Mouse (Mus musculus) gastrocnemius, postnatal 36 days (tissue): ENCODE measurements at regions not wholly inside any gene's neighbourhood (a gene's known extent, or its start where the extent isn't known, plus 50 kb on each side); places are given as distances from the start of the nearest gene placed in this dataset.

Source experiments
- DNase-seq, 2 experiments: peaks; one replicate each; pipeline ENCODE4 v3.0.0; 2022
- intact Hi-C: fragments of 180-260 bp; cut with DNase I; formaldehyde crosslinking; loops from one replicate; pipeline ENCODE4 v1.15.1; 2025

DNA sequence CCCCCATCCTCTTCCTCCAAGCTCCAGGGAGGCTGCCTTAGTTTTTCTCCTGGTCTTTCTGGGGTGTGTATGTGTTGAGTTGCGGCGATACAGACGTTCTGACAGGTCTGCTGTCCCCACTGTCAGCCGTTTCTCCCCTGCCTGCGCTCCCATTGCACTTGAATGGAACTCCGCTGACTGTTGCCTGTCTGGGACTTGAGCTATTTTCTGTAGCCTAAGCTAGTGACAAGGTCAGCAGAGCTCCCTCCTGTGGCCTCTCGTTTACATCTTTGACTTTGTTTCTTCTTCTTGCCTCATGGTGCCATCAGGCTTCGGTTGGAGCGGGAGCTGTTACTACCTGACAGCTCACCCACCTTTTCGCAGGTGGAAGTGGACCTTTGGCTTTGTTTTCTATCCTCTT, 89.0 kb upstream of the 4931429L15Rik start:
- intact Hi-C loops: no loop called here
- no peak for DNase-seq

DNA sequence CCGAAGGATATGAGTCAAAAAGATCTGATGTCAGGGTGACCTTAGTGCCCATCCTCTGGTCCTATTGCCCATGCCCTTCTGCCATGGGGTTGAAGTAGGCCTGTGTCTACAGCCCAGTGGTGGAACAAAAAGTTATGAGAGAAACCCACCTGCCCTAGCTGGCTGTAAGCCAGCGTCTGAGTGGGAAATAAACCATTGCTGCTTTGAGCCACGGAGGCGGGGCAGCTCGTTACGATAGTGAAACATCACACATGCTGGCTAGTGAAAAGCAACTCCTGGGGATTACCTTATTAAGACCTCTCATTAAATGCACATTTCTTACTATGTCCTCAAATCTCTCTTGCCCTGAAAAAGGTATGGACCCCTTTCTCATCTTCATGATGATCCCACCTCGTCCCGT, 86.8 kb upstream of the 4931429L15Rik start:
- DNase-seq: no peak
- intact Hi-C loops: no loop called here

DNA sequence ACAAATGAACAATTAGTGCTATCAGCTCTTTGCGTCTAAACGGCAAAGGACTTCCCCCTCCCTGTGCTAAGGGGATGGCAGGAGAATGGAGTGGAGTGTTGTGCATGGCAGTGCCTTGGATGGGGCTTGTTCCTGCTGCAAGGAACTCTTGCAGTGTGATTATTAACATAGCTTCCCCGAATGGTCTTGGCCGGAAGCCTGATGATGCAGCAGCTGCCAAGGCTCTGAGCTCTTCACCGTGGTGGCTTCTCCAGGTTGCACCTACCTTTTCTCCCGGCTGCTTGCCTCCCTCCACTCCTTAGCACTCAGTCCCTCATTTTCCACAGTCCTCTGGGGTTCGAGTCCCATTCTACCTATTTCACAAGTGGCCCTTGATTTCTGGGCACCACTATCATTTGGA, 76.8 kb upstream of the 4931429L15Rik start:
- intact Hi-C loops: loop anchor here (10.0 kb wide), 1 partner anchor 418 kb away; no protein-coding TSS in a partner anchor
- no peak for DNase-seq

GRCm38 (mm10) chr9:46395156-46395765, 75.5 kb upstream of the 4931429L15Rik start:
- intact Hi-C loops: loop anchor here (10.0 kb wide), 1 partner anchor 420 kb away; no protein-coding TSS in a partner anchor
- no peak for DNase-seq

GRCm38 (mm10) chr9:46394239-46394638, 74.5 kb upstream of the 4931429L15Rik start:
- intact Hi-C loops: loop anchor here (10.0 kb wide), 1 partner anchor 421 kb away; no protein-coding TSS in a partner anchor

DNA sequence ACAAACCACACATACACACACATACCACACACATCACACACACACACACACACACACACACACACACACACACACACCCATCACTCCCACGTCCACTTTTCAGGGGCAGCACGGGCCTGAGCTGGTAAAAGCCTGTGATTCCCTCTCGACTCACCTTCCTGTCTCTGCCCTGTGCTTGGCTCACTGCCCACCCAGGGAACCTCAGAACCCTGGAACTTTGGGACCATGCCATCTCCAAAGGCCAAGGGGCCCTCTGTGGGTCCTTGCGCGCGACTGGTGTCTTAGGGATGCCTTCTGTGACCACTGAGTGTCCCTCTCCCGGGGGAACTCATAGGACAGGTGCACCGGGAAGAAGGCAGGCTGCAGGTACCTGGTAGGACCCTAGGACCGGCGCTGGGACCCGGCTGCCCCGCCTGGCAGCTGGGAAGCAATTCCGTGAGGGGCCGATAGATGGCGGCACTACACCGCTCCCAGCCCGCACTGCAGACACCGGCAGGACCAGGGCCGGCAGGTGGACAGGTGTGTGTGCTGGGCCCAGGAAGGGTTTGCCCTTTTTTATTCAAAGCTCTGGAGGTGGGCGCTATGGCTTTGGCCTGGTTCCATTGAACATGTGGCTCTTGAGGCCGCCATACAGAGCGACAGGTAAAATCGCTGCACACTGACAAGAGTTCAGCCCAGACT, 73.0 kb upstream of the 4931429L15Rik start:
- intact Hi-C loops: loop anchor here (10.0 kb wide), 1 partner anchor 422 kb away; no protein-coding TSS in a partner anchor
- DNase-seq: peak in 1 of 2 experiments; percentile 22

More at GRCm38 (mm10) chr9:46394239-46394638, 74.5 kb upstream of the 4931429L15Rik start:
- no peak for DNase-seq

GRCm38 (mm10) chr9:46389741-46390140, 70.0 kb upstream of the 4931429L15Rik start:
- no peak for DNase-seq
- intact Hi-C loops: loop anchor here (10.0 kb wide), 1 partner anchor 425 kb away; no protein-coding TSS in a partner anchor

DNA sequence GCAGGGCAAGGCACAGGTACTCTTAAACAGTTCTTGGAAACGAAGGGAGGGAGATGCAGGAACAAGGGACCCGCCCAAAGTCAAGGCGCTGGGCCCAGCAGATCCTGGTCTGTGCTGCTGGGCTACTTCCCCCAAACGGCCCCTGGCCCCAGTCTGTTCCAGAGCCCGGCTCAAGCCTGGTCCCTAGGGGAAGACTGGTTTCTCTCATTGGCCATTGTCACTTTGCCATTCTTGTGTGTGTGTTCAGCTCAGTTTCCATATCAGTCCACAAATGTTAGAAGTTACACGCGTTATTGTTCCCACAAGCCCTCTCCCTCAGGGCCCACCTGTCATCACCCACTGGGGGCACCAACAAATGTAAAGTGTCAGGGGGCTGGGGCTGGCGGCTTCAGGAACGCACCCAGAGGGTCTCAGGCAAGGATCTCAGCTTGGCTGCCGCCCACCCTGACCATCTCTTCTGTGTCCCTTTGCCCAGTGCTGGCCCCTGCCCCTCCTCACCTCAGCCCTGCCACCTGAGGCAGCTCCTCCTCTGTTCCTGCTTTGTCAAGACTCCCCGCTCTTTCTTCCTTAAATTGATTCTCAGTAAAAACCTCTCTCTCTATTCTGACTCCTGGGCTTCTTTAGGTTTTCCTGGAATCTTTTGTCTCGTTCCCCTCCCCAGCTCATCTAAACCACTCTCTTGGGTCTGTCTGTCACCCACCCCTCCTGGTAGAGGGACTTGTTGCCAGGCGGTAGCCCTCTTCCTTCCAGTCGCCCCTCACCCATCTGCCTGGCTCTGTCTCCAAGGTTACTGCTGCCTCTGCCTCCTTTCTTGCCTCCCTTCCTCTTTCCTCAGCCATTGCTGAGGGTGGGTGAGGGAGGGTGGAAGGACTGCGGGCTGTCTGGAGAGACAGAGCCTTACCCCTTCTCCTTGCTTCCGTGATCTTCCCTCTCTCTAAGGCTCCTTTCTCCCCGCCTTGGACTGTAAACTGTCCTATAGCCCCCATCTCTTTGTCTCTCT, 69.2 kb upstream of the 4931429L15Rik start:
- no peak for DNase-seq
- intact Hi-C loops: no loop called here

DNA sequence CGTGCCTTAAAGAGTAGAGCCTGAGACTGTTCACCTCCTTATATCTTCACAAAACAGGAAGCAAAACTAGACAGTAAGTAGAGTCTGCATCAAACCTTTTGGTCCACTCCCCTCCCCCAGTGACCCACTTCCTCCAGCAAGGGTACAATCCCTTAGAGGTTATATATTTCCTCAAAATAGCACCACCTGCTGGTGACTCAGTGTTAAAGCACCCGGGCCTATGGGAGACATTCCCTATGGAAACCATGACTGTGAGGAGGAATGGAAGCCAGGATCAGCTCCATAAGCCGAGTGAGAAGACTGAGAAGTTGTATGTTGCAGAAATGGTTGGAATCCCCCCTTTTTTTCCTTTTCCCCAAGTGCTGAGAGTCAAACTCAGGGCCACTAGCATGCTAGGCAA, 66.5 kb upstream of the 4931429L15Rik start:
- intact Hi-C loops: no loop called here
- DNase-seq: no peak

- intact Hi-C loops: no loop called here
- DNase-seq: no peak
Measured at GRCm38 (mm10) chr9:46381342-46381741, 61.6 kb upstream of the 4931429L15Rik start.

- intact Hi-C loops: no loop called here
- DNase-seq: no peak
Measured at GRCm38 (mm10) chr9:46379453-46379852, 59.7 kb upstream of the 4931429L15Rik start.

DNA sequence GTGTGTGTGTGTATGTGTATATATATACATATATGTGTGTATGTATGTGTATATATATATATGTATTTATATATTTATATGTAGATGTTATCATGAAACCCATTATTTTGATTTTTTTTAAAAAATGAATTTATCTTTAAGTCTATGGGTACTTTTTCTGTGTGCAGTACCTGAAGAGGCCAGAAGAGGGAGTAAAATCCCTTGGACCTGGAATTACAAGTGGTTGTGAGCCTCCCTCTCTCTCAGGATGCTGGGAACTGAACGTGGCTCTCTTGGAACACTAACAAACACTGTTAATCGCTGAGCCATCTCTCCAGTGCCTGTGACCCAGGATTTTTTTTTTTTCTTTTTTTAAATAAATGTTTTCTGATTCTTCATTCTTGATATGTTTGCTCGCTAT, 58.6 kb upstream of the 4931429L15Rik start:
- intact Hi-C loops: no loop called here
- no peak for DNase-seq
